Mouse (Mus musculus) heart, adult 2 months (tissue): ENCODE data around the gene Cd40lg.

Source experiments
- CTCF ChIP-seq: fragments of 200-600 bp; IDR thresholded peaks from 2 replicates; pipeline ENCODE4 v1.8.1; 2022; ENCODE audit warnings: antibody characterized with exemption, mild to moderate bottlenecking, moderate library complexity
- EP300 ChIP-seq: fragments of 200-500 bp; IDR thresholded peaks from 2 replicates; pipeline ENCODE4 v1.6.1; 2011; ENCODE audit warnings: low read depth, low read length, control low read depth; ENCODE audit not compliant: insufficient read depth
- POLR2A ChIP-seq: fragments of 200-500 bp; IDR thresholded peaks from 2 replicates; pipeline ENCODE4 v1.6.1; 2011; ENCODE audit warnings: mild to moderate bottlenecking, low read depth, low read length, control low read depth; ENCODE audit not compliant: insufficient read depth

DNA sequence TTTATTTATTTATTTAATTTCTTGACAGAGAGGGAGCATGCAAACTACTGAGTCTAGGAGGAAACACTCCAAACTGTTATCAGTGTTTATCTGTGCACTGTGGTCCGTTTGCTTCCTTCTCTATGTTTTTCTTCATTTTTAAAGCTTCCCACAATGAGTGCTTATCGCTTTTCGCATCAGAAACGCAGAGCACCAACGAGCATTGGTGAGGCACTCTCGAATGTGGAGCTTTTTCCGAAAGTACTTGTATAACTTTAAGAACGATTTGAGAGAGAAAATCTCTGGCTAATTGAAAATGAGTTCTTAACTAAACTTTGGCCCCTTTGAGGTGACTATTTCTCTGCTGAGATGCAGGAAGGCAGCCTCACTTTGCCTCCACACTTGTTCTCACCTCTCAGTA, 24.6 kb upstream of the Cd40lg start:
- TF ChIP-seq CTCF: no peak
- TF ChIP-seq POLR2A: no peak
- TF ChIP-seq EP300: no peak
